Mouse (Mus musculus): ENCODE data around the gene Mtfr1l.
"Not testable (repeated sequence)": the region's sequence is repeated elsewhere in the genome, so short reads cannot be mapped to it uniquely, and the experiment has no call there.

The Mtfr1l gene

GRCm38 (mm10) chr4:134514309-134514930 lies 20.8 kb downstream of the Mtfr1l start:
- no peak for DNase-seq

GRCm38 (mm10) chr4:134512798-134513197 lies 22.4 kb downstream of the Mtfr1l start:
- DNase-seq = no peak

DNA sequence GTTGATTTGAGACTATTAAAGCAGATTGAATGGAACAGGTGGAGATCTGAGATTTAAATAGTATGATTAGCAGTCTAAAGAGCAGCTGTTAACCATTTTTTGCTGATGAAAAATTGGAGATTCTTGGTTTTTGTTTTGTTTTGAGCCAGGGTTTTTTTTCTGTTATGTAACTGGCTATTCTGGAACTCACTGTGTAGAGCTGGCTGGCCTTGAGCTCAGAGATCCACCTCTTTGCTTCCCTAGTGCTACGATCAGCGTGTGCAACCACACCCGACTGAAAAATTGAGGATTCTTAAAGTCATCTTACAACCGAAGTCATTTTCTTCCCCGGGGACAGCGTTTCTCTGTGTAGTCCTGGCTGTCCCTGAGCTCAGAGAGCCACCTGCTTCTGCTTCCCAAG lies 23.5 kb downstream of the Mtfr1l start:
- DNase-seq = no peak

- peak; percentile 88 for DNase-seq
Observed at GRCm38 (mm10) chr4:134510845-134511411, 24.3 kb downstream of the Mtfr1l start, which contains the start of gene Aunip. TSS of gene Aunip (plus strand) at chr4:134510999.

DNA sequence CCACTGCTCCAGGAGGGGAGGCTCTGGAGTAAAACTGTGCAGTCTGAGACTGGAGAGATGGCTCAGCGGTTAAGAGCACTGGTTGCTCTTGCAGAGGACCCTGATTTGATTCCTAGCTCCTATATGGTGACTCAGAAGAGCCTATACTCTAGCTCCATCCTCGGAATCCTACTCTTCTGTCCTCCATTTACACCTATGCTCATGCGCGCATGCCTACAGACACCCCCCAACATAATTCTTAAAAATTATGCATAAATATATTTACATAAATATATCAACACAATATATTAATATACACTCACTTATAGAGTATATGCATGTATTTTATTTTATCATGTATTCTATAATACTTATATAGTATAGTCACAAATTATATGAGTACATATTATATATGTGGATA lies 24.8 kb downstream of the Mtfr1l start:
- DNase-seq = no peak

GRCm38 (mm10) chr4:134506713-134507112 lies 28.5 kb downstream of the Mtfr1l start:
- no peak for DNase-seq

GRCm38 (mm10) chr4:134505966-134506594 lies 29.1 kb downstream of the Mtfr1l start:
- no peak for DNase-seq

- no peak for DNase-seq
Observed at GRCm38 (mm10) chr4:134505303-134505789, 29.8 kb downstream of the Mtfr1l start.

- DNase-seq = no peak
Observed at GRCm38 (mm10) chr4:134503686-134504357, 31.4 kb downstream of the Mtfr1l start.

DNA sequence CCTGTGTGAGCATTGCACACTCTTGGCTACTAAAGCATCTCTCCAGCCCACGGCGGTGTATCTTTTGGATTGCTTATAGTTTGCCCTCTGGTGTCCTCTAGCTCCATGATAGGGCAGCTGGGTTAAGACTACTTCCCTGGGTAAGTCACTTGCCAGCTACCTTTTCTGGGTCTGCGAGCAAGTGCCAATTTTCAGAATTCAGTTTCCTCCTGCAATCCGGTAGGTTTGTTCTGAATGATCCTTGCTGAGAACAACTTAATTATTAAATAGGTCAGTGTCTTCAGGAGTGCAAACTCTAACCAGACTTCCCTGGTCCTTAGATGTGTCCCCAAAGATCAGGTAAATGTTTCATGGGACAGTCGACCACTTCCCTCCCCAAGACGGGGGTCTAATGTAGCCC lies 34.1 kb downstream of the Mtfr1l start:
- no peak for DNase-seq

DNA sequence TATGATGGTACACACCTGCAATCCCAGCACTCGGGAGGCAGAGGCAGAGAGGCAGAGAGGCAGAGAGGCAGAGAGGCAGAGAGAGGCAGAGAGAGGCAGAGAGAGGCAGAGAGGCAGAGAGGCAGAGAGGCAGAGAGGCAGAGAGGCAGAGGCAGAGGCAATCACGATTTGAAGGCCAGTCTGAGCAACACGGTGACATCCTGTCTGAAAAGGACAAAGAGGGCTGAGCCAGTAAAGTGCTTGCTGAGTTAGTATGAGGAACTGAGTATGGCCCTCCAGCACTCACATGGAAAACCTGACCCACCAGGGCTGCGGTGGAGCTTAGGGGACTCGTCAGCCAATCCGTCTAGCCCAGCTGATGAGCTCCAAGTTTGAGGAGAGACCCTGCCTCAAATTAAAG lies 36.2 kb downstream of the Mtfr1l start:
- not testable (repeated sequence) for DNase-seq

DNA sequence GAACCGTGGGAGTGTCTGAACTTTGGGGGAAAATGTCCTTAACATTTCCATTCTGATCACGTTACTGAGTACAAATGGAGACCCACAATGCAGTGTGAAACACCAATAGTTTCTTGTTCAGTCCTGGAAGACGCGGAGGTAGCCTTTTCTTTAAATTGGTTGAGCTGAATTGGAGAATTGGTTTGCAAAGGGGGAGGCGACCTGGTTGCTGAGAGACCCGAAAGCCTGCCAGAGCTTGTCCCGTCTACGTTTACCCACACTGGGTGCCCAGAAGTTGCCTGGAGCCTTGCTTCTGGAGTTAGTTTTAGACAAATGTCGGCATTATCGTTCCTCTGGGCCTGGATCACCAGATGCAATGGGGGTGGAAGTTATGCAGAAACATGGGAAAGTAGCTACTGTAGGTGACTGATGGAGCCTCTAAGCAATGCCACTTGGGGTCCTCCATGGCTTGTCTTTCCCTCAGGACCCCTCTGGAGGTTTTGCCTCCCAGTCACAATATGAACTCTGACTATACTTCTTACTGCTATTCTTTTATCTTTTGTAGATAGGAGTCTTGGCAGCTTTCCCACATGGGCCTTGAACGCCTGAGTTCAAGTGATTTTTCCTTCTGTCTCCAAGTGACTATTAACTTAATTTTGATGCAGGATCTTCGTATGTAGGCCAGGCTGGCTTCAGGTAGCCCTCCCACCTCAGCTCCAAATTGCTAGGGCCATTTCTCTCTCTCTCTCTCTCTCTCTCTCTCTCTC lies 37.0 kb downstream of the Mtfr1l start:
- no peak for DNase-seq

DNA sequence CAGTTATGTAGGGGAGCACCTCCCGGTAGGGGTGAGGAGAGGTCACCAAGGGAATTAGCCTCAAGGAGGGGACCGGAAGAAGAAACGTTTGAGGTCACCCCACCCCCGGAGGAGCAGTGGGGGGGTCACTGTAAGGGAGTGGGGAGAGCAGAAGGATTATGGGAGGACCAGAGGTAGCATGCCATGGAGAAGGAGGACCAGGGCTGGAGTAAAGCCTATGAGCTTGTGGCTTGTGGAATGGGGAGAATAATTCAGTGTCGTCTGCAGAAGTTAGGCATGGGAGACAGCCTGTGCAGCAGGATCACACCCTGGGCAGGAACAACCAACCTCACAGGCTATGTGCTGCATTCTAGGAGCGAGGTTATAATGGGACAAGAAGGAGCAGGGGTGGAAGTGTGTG lies 38.0 kb downstream of the Mtfr1l start:
- DNase-seq = no peak

- peak; percentile 88 to 89 for DNase-seq
Observed at GRCm38 (mm10) chr4:134496595-134497210, 38.5 kb downstream of the Mtfr1l start, which contains the start of gene Paqr7. TSS of gene Paqr7 (plus strand) at chr4:134496697.

DNA sequence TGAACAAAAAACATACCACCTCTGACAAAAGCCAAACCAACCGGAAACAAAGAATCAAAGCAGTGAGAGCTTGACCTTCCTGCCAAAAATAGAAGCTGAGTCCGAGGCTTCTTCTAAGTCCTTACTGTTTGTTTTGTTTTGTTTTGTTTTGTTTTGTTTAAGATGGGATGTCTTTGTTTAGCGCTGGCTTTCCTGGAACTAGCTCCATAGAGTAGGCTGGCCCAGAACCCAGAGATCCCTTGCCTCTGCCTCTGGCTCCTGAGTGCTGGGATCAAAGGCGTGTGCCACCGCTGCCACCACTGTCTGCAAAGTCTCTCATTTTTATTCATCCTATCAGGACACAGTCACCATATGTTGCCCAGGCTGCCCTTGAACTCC lies 39.7 kb downstream of the Mtfr1l start:
- no peak for DNase-seq

GRCm38 (mm10) chr4:134494780-134495545 lies 40.2 kb downstream of the Mtfr1l start:
- no peak for DNase-seq

DNA sequence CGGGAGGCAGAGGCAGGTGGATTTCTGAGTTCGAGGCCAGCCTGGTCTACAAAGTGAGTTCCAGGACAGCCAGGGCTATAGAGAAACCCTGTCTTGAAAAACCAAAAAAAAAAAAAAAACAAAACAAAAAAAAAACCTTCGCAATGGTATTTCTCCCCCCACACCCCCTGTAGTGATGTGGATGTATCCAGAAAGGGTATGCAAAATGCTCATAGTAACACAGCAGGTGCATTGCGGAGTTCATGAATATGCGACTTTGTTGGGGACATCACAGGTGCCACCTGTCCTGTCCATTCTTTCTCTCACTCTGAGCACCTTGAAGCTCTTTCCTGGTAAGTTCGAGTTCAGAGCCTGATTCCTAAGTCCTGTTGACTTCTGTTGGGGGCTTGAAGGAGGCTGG lies 41.0 kb downstream of the Mtfr1l start:
- DNase-seq = not testable (repeated sequence)

- DNase-seq = no peak
Observed at GRCm38 (mm10) chr4:134491716-134492115, 43.5 kb downstream of the Mtfr1l start.

DNA sequence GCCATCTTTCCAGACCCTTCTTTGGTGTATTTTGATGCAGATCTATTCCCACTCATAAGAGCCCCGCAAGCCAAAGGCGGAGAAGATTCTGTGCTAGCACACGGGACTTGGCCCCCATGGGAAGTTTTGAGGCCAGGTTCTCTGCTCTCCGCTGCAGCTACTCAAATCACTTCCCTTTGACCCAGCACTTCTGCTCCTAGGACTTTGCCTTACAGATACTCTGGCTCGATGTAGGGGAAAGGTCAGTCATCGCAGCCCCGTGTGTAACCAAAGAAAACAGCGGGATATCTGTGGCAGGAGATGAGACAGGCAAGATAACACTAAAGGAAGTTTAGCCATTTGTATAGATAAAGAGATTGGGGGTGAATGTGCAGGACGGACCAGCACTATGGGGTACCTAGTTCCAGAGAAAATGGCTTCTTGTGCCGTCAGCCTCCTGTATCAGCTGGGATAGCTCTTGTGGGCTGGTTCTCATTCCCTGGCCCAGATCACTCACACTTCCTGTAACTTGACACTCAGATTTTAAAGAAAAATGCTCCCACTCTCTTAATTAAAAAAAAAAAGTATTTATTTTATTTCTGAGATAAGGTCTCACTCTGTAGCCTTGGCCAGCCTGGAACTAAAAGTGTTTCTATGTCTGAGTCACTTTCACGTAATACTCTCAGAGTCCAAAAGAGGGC lies 45.1 kb downstream of the Mtfr1l start:
- no peak for DNase-seq

- DNase-seq = no peak
Observed at GRCm38 (mm10) chr4:134488211-134488610, 47.0 kb downstream of the Mtfr1l start.
